Mouse (Mus musculus): ENCODE measurements around the gene Vmn1r69.

The Vmn1r69 gene

DNA sequence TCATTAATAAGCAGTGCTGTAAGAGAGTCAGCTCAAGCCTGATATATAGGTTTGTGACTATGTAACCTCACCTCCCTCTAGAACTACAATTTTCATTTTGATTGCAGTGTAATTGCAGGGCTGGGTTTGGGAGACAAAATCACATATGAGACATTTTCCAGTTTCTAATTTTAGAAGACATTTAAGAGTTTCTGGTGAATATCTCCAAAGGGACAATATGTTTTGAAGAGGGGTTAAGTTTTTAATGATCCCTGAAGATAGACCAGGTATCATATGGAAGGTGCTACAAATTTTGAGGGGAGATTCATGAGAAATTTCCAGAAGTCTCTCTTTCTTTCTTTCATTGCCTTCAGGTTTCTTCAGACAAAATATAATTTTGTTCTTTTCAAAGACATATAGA, at the start of gene Vmn1r69:
Vmn1r69 (minus strand) TSS at position 101 of the 400 bp plus-strand sequence.
- no peak for DNase-seq

DNA sequence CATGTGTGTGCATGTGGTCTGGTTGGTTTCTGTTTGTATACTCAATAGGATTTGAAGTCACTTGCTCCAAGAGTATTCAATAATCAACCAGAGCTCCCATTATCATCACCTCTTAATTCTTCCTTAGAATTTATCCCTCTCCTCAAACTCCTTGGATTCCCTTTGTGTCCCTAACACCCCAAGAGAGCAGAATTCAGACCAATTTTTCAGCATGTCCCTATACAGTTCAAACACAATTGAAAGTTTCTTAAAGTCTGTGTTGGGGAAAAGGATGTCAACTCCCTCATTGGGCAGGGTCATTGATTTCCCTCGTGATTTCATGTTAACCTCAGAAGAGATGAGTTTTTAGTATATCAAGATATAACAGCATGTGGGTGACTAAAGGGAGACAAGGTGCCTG, 17.8 kb upstream of the Vmn1r69 start, which contains the start of gene Vmn1r70:
Vmn1r70 (plus strand) TSS at position 301 of the 400 bp plus-strand sequence.
- DNase-seq: no peak

DNA sequence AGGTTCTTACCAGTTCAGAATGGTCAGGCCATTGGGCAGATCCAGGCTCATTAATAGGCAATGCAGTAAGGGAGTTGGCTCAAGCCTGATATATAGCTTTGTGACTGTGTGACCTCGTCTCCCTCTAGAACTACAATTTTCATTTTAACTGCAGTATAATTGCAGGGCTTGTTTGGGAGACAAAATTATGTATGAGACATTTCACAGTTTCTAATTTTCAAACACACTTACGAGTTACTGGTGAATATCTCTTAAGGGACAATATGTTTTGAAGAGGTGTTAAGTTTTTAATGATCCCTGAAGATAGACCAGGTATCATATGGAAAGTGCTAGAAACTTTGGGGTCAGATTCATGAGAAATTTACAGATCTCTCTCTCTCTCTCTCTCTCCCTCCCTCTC, 55.1 kb downstream of the Vmn1r69 start, which contains the start of gene Vmn1r68:
Vmn1r68 (minus strand) TSS at position 101 of the 400 bp plus-strand sequence.
- no peak for DNase-seq

Data from heart, adult 11 months (tissue).